Mouse (Mus musculus): ENCODE data around the gene Eftud2. TPM values are rescaled to one million over a fixed set of nuclear protein-coding genes. Genes with fewer than 3 reads are reported as not detected.

Gene Eftud2
- total RNA-seq (2014; rRNA removed; ENCODE audit: low replicate concordance) (36.6 and 42.6 TPM in 2 replicates), polyA plus RNA-seq (2015; fragmentation: Nextera tagmentation; extraction: Ambion mirVana) (56.7 and 59.1 TPM in 2 replicates)

DNA sequence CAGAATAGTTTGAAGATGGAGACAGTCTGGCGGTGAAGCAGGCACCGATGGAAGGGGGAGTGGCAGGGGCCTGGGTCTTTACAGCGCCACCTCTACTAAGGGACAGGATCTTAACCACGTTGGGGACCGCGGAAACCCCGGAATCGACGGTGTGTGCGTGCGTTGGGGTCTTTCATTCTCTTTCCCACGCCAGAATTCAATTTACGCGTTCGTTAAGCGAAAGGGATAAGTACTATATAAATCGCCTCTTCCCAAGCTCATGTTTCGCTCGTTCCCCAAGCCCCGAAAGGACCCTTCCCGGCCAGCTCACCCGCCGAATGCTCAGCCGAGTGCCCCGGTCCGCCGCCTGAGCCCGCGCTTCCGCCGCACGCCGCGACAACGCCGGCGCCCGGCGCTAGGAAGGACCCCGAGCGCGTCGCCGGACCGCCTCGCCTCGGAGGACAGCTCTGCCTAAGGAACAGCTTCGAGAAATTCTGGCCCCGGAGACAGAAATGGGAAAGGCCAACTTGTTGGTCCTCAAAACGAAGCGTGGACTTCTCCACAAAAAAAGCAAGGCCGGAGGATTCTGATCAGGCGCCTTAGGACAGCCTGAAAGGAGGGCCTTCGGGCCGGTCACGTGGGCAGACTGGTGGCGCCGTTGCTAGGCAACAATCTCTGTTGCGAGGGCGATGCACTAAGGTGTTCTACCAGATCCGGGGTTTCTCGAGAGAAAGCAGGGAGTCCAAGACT is at the start of gene Eftud2, which contains the start of gene Ccdc103:
TSS of gene Eftud2 (minus strand) at position 401 of the 729 bp plus-strand sequence.
TSS of gene Ccdc103 (plus strand) at position 620 of the 729 bp plus-strand sequence.
- H3K4me3 ChIP-seq (ENCODE audit: low read depth, low read length): peak within 1 kb of the TSS; percentile 69
- peak within 1 kb of the TSS; percentile 85 for H3K27ac ChIP-seq (ENCODE audit: low read depth)
- H3K4me1 ChIP-seq (ENCODE audit: control insufficient read depth, insufficient read depth): peaks cover 19% of the 10 kb centered on the region
- ATAC-seq (ENCODE audit: insufficient read depth, low read depth) (peak; percentile 84), DNase-seq (ENCODE audit: low spot score) (peak; percentile 85)
- peak within 1 kb of the TSS; percentile 91 for H3K4me2 ChIP-seq (ENCODE audit: low read depth, low read length)
- H3K9me3 ChIP-seq (replicated peaks; ENCODE audit: control insufficient read depth, low read length): no peaks in the 10 kb centered on the region
- TF ChIP-seq EP300 (IDR thresholded peaks at IDR 0.05; ENCODE audit: low read depth) (peak; percentile 99), CTCF (IDR thresholded peaks at IDR 0.05; ENCODE audit: low read depth) (no peak)
- under 1% methylated on average over 62 of the region's 62 CpGs for WGBS
- H3K9ac ChIP-seq (replicated peaks; ENCODE audit: low read depth, low read length): peak within 1 kb of the TSS; percentile 78
- H3K27me3 ChIP-seq (ENCODE audit: control insufficient read depth, insufficient read depth, low read length): no peaks in the 10 kb centered on the region
- H3K36me3 ChIP-seq (replicated peaks; ENCODE audit: control insufficient read depth, insufficient read depth, low read length): peaks cover 21% of the 10 kb centered on the region

DNA sequence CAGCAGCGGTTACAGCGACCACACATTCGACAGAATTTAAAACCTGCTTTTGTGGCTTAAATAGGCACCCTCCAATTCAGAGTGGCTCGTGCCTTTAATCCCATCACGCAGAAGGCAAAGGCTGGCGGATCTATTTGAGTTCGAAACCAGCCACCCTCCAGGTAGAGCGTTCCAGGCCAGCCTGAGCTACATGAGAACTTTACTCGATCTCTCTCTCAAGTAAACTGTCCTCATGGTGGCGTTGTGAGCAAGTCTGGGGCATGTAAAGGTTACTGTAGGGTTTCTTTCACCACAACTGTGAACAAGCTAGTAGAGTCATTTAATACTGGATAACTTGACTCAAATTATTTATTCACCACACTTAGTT is 44.5 kb upstream of the Eftud2 start:
- ATAC-seq (ENCODE audit: insufficient read depth, low read depth) (peak; percentile 44), DNase-seq (ENCODE audit: low spot score) (peak; percentile 40)
- 1% methylated on average over 10 of the region's 10 CpGs for WGBS
- peak overlapping the region; percentile 73 for H3K4me3 ChIP-seq (ENCODE audit: low read depth, low read length)
- peaks cover 4% of the 10 kb centered on the region for H3K4me1 ChIP-seq (ENCODE audit: control insufficient read depth, insufficient read depth)
- TF ChIP-seq EP300 (IDR thresholded peaks at IDR 0.05; ENCODE audit: low read depth): no peak
- peak; percentile 15 for TF ChIP-seq CTCF (IDR thresholded peaks at IDR 0.05; ENCODE audit: low read depth)
- H3K9me3 ChIP-seq (replicated peaks; ENCODE audit: control insufficient read depth, low read length): no peaks in the 10 kb centered on the region
- no peaks in the 10 kb centered on the region; the same call in 1 of the 2 replicates for H3K36me3 ChIP-seq (replicated peaks; ENCODE audit: control insufficient read depth, insufficient read depth, low read length)
- peak overlapping the region; percentile 73 for H3K27ac ChIP-seq (ENCODE audit: low read depth)
- peak overlapping the region; percentile 47 for H3K9ac ChIP-seq (replicated peaks; ENCODE audit: low read depth, low read length)
- peak overlapping the region; percentile 67 for H3K4me2 ChIP-seq (ENCODE audit: low read depth, low read length)
- no peaks in the 10 kb centered on the region for H3K27me3 ChIP-seq (ENCODE audit: control insufficient read depth, insufficient read depth, low read length)

DNA sequence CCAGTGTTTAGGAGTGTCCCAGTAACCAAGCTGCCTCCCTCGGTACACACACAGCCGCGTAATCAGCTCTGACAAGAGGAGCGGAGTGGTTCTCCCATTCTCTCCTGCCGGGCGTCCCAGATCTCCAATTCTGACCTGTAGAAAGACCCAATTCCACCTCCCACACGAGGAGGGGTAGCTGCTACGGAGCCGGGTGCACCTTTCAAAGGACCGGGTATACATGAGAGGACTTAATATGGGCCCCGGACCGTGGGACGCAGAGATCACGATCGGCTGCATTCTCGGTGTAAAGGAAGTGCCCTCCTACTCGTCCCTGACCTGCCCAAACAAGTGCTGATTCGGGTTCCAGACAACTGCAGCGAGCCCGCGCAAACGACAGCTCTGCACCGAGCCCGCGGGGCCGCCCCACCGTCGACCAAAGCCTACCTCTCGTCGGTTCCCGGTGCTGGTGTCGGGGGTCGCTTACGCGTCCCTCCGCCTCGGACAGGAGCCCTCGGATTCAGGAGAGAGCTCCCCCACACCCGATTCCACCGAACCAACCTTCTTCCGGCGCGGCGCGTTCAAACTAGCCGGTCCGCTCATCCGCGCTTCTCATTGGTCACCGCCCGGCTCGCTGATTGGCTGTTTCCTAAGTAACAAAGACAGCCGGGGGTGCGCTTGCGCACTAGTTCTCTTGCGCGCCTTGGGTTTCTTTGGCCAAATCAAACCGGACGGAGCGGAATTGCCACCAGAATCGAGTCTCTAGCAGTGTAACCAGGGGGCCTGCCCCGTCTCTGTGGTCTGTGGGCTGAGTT is 44.0 kb upstream of the Eftud2 start, which contains the start of gene Kif18b:
TSS of gene Kif18b (minus strand) at position 568 of the 794 bp plus-strand sequence.
- Histone ChIP-seq H3K27me3 (ENCODE audit: control insufficient read depth, insufficient read depth, low read length) (no peaks in the 10 kb centered on the region), H3K9ac (replicated peaks; ENCODE audit: low read depth, low read length) (peak within 1 kb of the TSS; percentile 59), H3K9me3 (replicated peaks; ENCODE audit: control insufficient read depth, low read length) (no peaks in the 10 kb centered on the region), H3K4me2 (ENCODE audit: low read depth, low read length) (peak within 1 kb of the TSS; percentile 67), H3K4me3 (ENCODE audit: low read depth, low read length) (peak within 1 kb of the TSS; percentile 73), H3K4me1 (ENCODE audit: control insufficient read depth, insufficient read depth) (peaks cover 4% of the 10 kb centered on the region), H3K27ac (ENCODE audit: low read depth) (peak within 1 kb of the TSS; percentile 73), H3K36me3 (replicated peaks; ENCODE audit: control insufficient read depth, insufficient read depth, low read length) (no peaks in the 10 kb centered on the region; the same call in 1 of the 2 replicates)
- peak; percentile 96 for DNase-seq (ENCODE audit: low spot score)
- TF ChIP-seq CTCF (IDR thresholded peaks at IDR 0.05; ENCODE audit: low read depth) (no peak), EP300 (IDR thresholded peaks at IDR 0.05; ENCODE audit: low read depth) (no peak)
- peak; percentile 95 for ATAC-seq (ENCODE audit: insufficient read depth, low read depth)
- under 1% methylated on average over 62 of the region's 62 CpGs for WGBS

DNA sequence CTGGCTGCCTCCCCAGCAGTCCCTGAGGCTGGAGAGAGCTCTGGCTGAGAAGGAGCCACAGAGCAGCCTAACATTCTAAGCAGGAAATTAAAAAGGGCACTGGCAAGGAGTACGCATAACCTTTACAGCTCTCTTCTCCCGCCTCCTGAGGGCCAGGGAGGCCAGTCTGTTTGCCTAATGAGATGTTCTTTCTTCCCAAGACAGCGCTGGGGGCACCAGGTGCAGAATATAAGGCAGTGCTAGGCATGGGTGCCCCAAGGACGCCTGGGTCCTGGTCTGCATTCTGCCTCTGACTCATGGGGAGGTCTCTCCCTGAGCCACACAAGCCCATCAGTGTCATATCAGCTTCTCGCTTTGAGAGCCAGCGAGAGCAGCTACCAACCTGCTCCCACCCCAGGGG is 40.7 kb upstream of the Eftud2 start:
- no peaks in the 10 kb centered on the region for H3K27me3 ChIP-seq (ENCODE audit: control insufficient read depth, insufficient read depth, low read length)
- H3K9ac ChIP-seq (replicated peaks; ENCODE audit: low read depth, low read length): no peak overlapping the region
- H3K4me1 ChIP-seq (ENCODE audit: control insufficient read depth, insufficient read depth): peaks cover 4% of the 10 kb centered on the region
- H3K27ac ChIP-seq (ENCODE audit: low read depth): no peak overlapping the region
- H3K4me3 ChIP-seq (ENCODE audit: low read depth, low read length): no peak overlapping the region
- no peaks in the 10 kb centered on the region for H3K9me3 ChIP-seq (replicated peaks; ENCODE audit: control insufficient read depth, low read length)
- no peak for ATAC-seq (ENCODE audit: insufficient read depth, low read depth)
- WGBS: 78% methylated on average over 6 of the region's 6 CpGs
- no peaks in the 10 kb centered on the region; the same call in 1 of the 2 replicates for H3K36me3 ChIP-seq (replicated peaks; ENCODE audit: control insufficient read depth, insufficient read depth, low read length)
- TF ChIP-seq EP300 (IDR thresholded peaks at IDR 0.05; ENCODE audit: low read depth) (no peak), CTCF (IDR thresholded peaks at IDR 0.05; ENCODE audit: low read depth) (no peak)
- H3K4me2 ChIP-seq (ENCODE audit: low read depth, low read length): no peak overlapping the region
- DNase-seq (ENCODE audit: low spot score): no peak

DNA sequence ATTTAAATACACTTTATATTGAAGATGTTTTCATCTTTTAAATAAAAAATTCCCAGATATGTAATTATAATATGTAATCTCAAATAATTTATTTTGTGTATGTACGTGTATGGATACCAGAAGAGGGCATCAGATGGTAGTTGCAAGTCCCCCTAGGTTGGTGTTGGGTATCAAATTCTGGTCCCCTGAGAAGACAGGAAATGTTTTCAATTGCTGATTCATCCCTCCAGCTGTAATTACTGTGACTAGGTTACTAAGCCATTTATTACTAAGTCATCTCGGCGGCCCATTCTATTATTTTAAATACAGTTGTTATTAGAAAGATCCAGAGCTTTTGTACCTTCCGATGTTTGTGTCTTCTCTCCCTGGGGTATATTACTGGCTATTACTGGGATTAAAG is 37.3 kb upstream of the Eftud2 start:
- 90% methylated on average over 4 of the region's 4 CpGs for WGBS
- no peaks in the 10 kb centered on the region for H3K27me3 ChIP-seq (ENCODE audit: control insufficient read depth, insufficient read depth, low read length)
- no peak for ATAC-seq (ENCODE audit: insufficient read depth, low read depth)

More for the DNA sequence above, 37.3 kb upstream of the Eftud2 start:
- Histone ChIP-seq H3K4me3 (ENCODE audit: low read depth, low read length) (no peak overlapping the region), H3K9me3 (replicated peaks; ENCODE audit: control insufficient read depth, low read length) (no peaks in the 10 kb centered on the region), H3K9ac (replicated peaks; ENCODE audit: low read depth, low read length) (no peak overlapping the region), H3K4me2 (ENCODE audit: low read depth, low read length) (no peak overlapping the region), H3K4me1 (ENCODE audit: control insufficient read depth, insufficient read depth) (no peaks in the 10 kb centered on the region), H3K36me3 (replicated peaks; ENCODE audit: control insufficient read depth, insufficient read depth, low read length) (peaks cover 30% of the 10 kb centered on the region), H3K27ac (ENCODE audit: low read depth) (no peak overlapping the region)
- no peak for DNase-seq (ENCODE audit: low spot score)
- TF ChIP-seq CTCF (IDR thresholded peaks at IDR 0.05; ENCODE audit: low read depth): no peak
- TF ChIP-seq EP300 (IDR thresholded peaks at IDR 0.05; ENCODE audit: low read depth): no peak

Measured in heart, postnatal 0 days (tissue).